Mouse (Mus musculus) right cerebral cortex, postnatal 14 days (tissue): ENCODE data around the gene Npdc1.

Experiments
- DNase-seq: peaks from one replicate; pipeline ENCODE4 v3.0.0; 2022

Npdc1 gene

GRCm38 (mm10) chr2:25430395-25431233, 31.5 kb downstream of the Npdc1 start:
- DNase-seq, result no peak

GRCm38 (mm10) chr2:25431308-25431855, 32.2 kb downstream of the Npdc1 start:
- no peak for DNase-seq

- no peak for DNase-seq
Observed at GRCm38 (mm10) chr2:25432326-25433098, 33.4 kb downstream of the Npdc1 start.

GRCm38 (mm10) chr2:25433101-25433500, 34.0 kb downstream of the Npdc1 start:
- no peak for DNase-seq

- no peak for DNase-seq
Observed at GRCm38 (mm10) chr2:25434292-25434691, 35.1 kb downstream of the Npdc1 start.

GRCm38 (mm10) chr2:25436286-25436820, 37.2 kb downstream of the Npdc1 start:
- no peak for DNase-seq

- DNase-seq, result no peak
Observed at GRCm38 (mm10) chr2:25441067-25441466, 41.9 kb downstream of the Npdc1 start.

GRCm38 (mm10) chr2:25442682-25443081, 43.5 kb downstream of the Npdc1 start:
- no peak for DNase-seq

- DNase-seq, result no peak
Observed at GRCm38 (mm10) chr2:25450853-25451647, 51.9 kb downstream of the Npdc1 start.

GRCm38 (mm10) chr2:25452951-25453350, 53.8 kb downstream of the Npdc1 start:
- DNase-seq, result no peak

- no peak for DNase-seq
Observed at GRCm38 (mm10) chr2:25456205-25456953, 57.2 kb downstream of the Npdc1 start, which contains the start of gene Clic3. Clic3 (plus strand) TSS chr2:25456838.

- no peak for DNase-seq
Observed at GRCm38 (mm10) chr2:25457022-25457896, 58.1 kb downstream of the Npdc1 start.

GRCm38 (mm10) chr2:25458911-25459310, 59.8 kb downstream of the Npdc1 start:
- DNase-seq, result no peak
